Mouse (Mus musculus): Measurements from ENCODE around the gene Abtb2.

DNA sequence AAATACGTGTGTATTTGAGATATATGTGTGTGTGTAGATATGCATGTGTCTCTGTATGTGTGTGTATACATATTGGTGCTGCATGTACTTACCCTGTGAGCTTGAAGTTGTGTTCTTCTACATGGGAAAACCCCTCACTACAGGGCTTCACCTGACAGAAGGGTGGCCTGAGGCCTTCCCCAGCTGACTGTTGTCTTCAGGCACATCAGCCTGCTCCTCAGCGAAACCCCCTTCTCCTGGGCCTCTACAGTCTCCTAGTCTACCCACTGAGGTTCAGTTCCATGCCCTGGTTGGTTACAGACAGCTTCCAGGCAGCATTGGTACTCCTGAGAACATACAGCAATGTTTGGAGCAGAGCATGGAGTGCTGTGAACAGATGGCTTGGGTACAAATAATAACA is 118.3 kb downstream of the Abtb2 start:
- TF ChIP-seq ZC3H11A (IDR thresholded peaks at IDR 0.05; ENCODE audit: borderline replicate concordance, low read depth, low read length) (no peak), ZNF384 (IDR thresholded peaks at IDR 0.05; ENCODE audit: low read depth, low read length) (no peak)

Measured in ES-E14 (cell line).